7 mouse cellular contexts compared by ENCODE assay signal in the genomic region with DNA sequence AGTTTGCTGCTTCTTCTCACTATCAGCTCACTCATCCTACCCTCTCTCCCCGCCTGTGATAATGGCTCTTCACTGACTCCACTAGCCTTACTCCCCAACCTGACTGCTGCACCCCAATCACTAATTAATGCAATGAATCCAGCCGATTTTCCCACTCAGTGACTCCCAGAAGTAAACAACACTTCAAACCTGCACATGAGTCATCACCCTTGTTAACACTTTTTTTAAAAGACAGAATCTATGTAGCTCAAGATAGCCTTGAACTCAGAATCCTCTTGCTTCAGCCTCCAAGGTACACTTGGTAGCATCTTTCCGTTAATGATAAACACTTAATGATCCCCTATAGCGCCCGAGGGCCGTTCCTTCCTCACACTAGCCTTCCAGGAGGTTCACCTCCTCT. TPM values are rescaled to one million over a fixed set of nuclear protein-coding genes. Genes with fewer than 3 reads are reported as not detected.
A peak's percentile ranks its signal among the peaks of the same experiment; 100 is the strongest.
DNase-seq lines count a peak whose midpoint lies in the region; ATAC-seq and TF ChIP-seq lines count a peak whose summit lies in the region.

No protein-coding gene starts in this region.

- H3K4me2 ChIP-seq in neural tube, embryonic 11.5 days (ENCODE audit: low read depth), result peak overlapping the region; percentile 67
- H3K4me2 ChIP-seq in liver, embryonic 11.5 days, result peak overlapping the region; percentile 97
- peak overlapping the region; percentile 96 for H3K4me2 ChIP-seq in stomach, postnatal 0 days (replicated peaks; ENCODE audit: low read depth)

- TF ChIP-seq POLR2A in embryonic fibroblast, embryonic 13.5 days (IDR thresholded peaks at IDR 0.05; ENCODE audit: low read depth, low read length), result no peak

- TF ChIP-seq EP300 in stomach, postnatal 0 days (optimal IDR thresholded peaks at IDR 0.05), result no peak

- TF ChIP-seq CTCF in embryonic fibroblast, embryonic 13.5 days (IDR thresholded peaks at IDR 0.05; ENCODE audit: borderline replicate concordance, insufficient read depth, low read length), result no peak
- no peak for TF ChIP-seq CTCF in stomach, postnatal 0 days (IDR thresholded peaks at IDR 0.05; ENCODE audit: low read depth)

- no peak for ATAC-seq in neural tube, embryonic 11.5 days (ENCODE audit: insufficient read depth, low FRiP score, low TSS enrichment)
- ATAC-seq in liver, embryonic 11.5 days (replicated peaks; ENCODE audit: low FRiP score), result 0 out of 2 replicates have a peak, but pooled peaks have one; percentile 14
- ATAC-seq in stomach, postnatal 0 days (ENCODE audit: low FRiP score, low TSS enrichment), result no peak

- H3K9ac ChIP-seq in neural tube, embryonic 11.5 days (ENCODE audit: low read length), result peak overlapping the region; percentile 78
- H3K9ac ChIP-seq in liver, embryonic 11.5 days (ENCODE audit: low read depth, low read length), result peak overlapping the region; percentile 74
- peak overlapping the region; percentile 73 for H3K9ac ChIP-seq in stomach, postnatal 0 days (ENCODE audit: low read length)

- WGBS in neural tube, embryonic 11.5 days, result 5% methylated on average over 6 of the region's 6 CpGs
- WGBS in liver, embryonic 11.5 days, result 3% methylated on average over 6 of the region's 6 CpGs
- WGBS in stomach, postnatal 0 days, result 3% methylated on average over 6 of the region's 6 CpGs

- DNase-seq in neural tube, embryonic 11.5 days (ENCODE audit: low spot score), result no peak
- no peak for DNase-seq in neural tube, embryonic 10.5 days (ENCODE audit: extremely low spot score, low spot score)
- DNase-seq in liver, embryonic 11.5 days (ENCODE audit: low spot score), result no peak
- no peak for DNase-seq in stomach, postnatal 0 days (ENCODE audit: low spot score)
- no peak for DNase-seq in urinary bladder, adult 2 months (ENCODE audit: low spot score)
- no peak for DNase-seq in gastrocnemius, postnatal 10 days

- peaks cover 4% of the 10 kb centered on the region; the same call in 1 of the 2 replicates for H3K27me3 ChIP-seq in neural tube, embryonic 11.5 days (ENCODE audit: control insufficient read depth, insufficient read depth, low read length)
- peaks cover 29% of the 10 kb centered on the region for H3K27me3 ChIP-seq in liver, embryonic 11.5 days (replicated peaks; ENCODE audit: control insufficient read depth, insufficient read depth, low read length)
- H3K27me3 ChIP-seq in stomach, postnatal 0 days (ENCODE audit: control insufficient read depth, insufficient read depth, low read length), result no peaks in the 10 kb centered on the region

- H3K9me3 ChIP-seq in neural tube, embryonic 11.5 days (ENCODE audit: control insufficient read depth, low read length), result no peaks in the 10 kb centered on the region
- H3K9me3 ChIP-seq in liver, embryonic 11.5 days (ENCODE audit: control insufficient read depth, low read length), result no peaks in the 10 kb centered on the region
- H3K9me3 ChIP-seq in stomach, postnatal 0 days (ENCODE audit: control insufficient read depth, low read length), result no peaks in the 10 kb centered on the region

- H3K4me1 ChIP-seq in neural tube, embryonic 11.5 days (ENCODE audit: control insufficient read depth, insufficient read depth, low read length), result 0 out of 2 replicates have a peak, but pooled peaks cover 6% of the 10 kb centered on the region
- peaks cover 3% of the 10 kb centered on the region; the same call in 1 of the 2 replicates for H3K4me1 ChIP-seq in embryonic fibroblast, embryonic 13.5 days (ENCODE audit: control insufficient read depth, insufficient read depth, low read length)
- H3K4me1 ChIP-seq in liver, embryonic 11.5 days (replicated peaks; ENCODE audit: control insufficient read depth, insufficient read depth, low read length), result peaks cover 5% of the 10 kb centered on the region
- no peaks in the 10 kb centered on the region for H3K4me1 ChIP-seq in stomach, postnatal 0 days (replicated peaks; ENCODE audit: control insufficient read depth, insufficient read depth)

- H3K27ac ChIP-seq in neural tube, embryonic 11.5 days (ENCODE audit: low read depth, low read length), result peak overlapping the region; percentile 65; the same call in 1 of the 2 replicates
- no peak overlapping the region for H3K27ac ChIP-seq in embryonic fibroblast, embryonic 13.5 days (ENCODE audit: insufficient read depth, low read length)
- no peak overlapping the region for H3K27ac ChIP-seq in liver, embryonic 11.5 days (ENCODE audit: low read depth, low read length)
- peak overlapping the region; percentile 56 for H3K27ac ChIP-seq in stomach, postnatal 0 days (replicated peaks)

- peak overlapping the region; percentile 61 for H3K4me3 ChIP-seq in neural tube, embryonic 11.5 days (ENCODE audit: low read depth, low read length)
- H3K4me3 ChIP-seq in embryonic fibroblast, embryonic 13.5 days (ENCODE audit: insufficient read depth, low read length), result peak overlapping the region; percentile 73
- peak overlapping the region; percentile 71 for H3K4me3 ChIP-seq in liver, embryonic 11.5 days (ENCODE audit: low read depth, low read length)
- H3K4me3 ChIP-seq in stomach, postnatal 0 days (ENCODE audit: low read depth, low read length), result peak overlapping the region; percentile 71

- H3K36me3 ChIP-seq in neural tube, embryonic 11.5 days (ENCODE audit: control insufficient read depth, insufficient read depth, low read length), result no peaks in the 10 kb centered on the region
- no peaks in the 10 kb centered on the region for H3K36me3 ChIP-seq in liver, embryonic 11.5 days (ENCODE audit: control insufficient read depth, insufficient read depth, low read length)
- H3K36me3 ChIP-seq in stomach, postnatal 0 days (ENCODE audit: control insufficient read depth, insufficient read depth, low read length), result no peaks in the 10 kb centered on the region; the same call in 1 of the 2 replicates

RNA-seq across cellular contexts. Expression of gene Ppip5k1, which starts 0.8 kb away (rescaled TPM):
- polyA plus RNA-seq in neural tube, embryonic 11.5 days (2014; fragmentation: Nextera tagmentation; extraction: Ambion mirVana), result 10.8 and 11.4 TPM in 2 replicates
- 8.4 and 9.0 TPM in 2 replicates for polyA plus RNA-seq in embryonic fibroblast, embryonic 13.5 days (2011; ENCODE audit: insufficient read length, low read depth, missing spikeins)
- polyA plus RNA-seq in liver, embryonic 11.5 days (2014; fragmentation: Nextera tagmentation; extraction: Ambion mirVana), result 9.6 and 10.1 TPM in 2 replicates
- polyA plus RNA-seq in stomach, postnatal 0 days (2015; fragmentation: Nextera tagmentation; extraction: Ambion mirVana), result 13.9 and 14.1 TPM in 2 replicates
- 25.3 and 27.1 TPM in 2 replicates for polyA plus RNA-seq in urinary bladder, adult 2 months (2012; rRNA removed)
- total RNA-seq in gastrocnemius, postnatal 10 days (2021), result 10 to 100 TPM; 24.4 to 24.8 TPM

RNA-seq across cellular contexts. Expression of gene Ckmt1, which starts 3.1 kb away (rescaled TPM):
- 8.2 and 9.8 TPM in 2 replicates for polyA plus RNA-seq in neural tube, embryonic 11.5 days (2014; fragmentation: Nextera tagmentation; extraction: Ambion mirVana)
- not detected in 2 replicates for polyA plus RNA-seq in embryonic fibroblast, embryonic 13.5 days (2011; ENCODE audit: insufficient read length, low read depth, missing spikeins)
- polyA plus RNA-seq in liver, embryonic 11.5 days (2014; fragmentation: Nextera tagmentation; extraction: Ambion mirVana), result 1.7 TPM in 2 replicates
- polyA plus RNA-seq in stomach, postnatal 0 days (2015; fragmentation: Nextera tagmentation; extraction: Ambion mirVana), result 625 and 652 TPM in 2 replicates
- polyA plus RNA-seq in urinary bladder, adult 2 months (2012; rRNA removed), result 64.1 and 65.3 TPM in 2 replicates
- under 1 TPM; 0.47 to 0.72 TPM for total RNA-seq in gastrocnemius, postnatal 10 days (2021)

RNA-seq across cellular contexts. Expression of gene Strc, which starts 32.6 kb away (rescaled TPM):
- polyA plus RNA-seq in neural tube, embryonic 11.5 days (2014; fragmentation: Nextera tagmentation; extraction: Ambion mirVana), result not detected in 2 replicates
- polyA plus RNA-seq in embryonic fibroblast, embryonic 13.5 days (2011; ENCODE audit: insufficient read length, low read depth, missing spikeins), result not detected in 2 replicates
- polyA plus RNA-seq in liver, embryonic 11.5 days (2014; fragmentation: Nextera tagmentation; extraction: Ambion mirVana), result not detected in 2 replicates
- polyA plus RNA-seq in stomach, postnatal 0 days (2015; fragmentation: Nextera tagmentation; extraction: Ambion mirVana), result 0.01 and 0.04 TPM in 2 replicates
- 0.10 and 0.14 TPM in 2 replicates for polyA plus RNA-seq in urinary bladder, adult 2 months (2012; rRNA removed)
- not detected for total RNA-seq in gastrocnemius, postnatal 10 days (2021)

RNA-seq across cellular contexts. Expression of gene Pdia3, which starts 59.2 kb away (rescaled TPM):
- polyA plus RNA-seq in neural tube, embryonic 11.5 days (2014; fragmentation: Nextera tagmentation; extraction: Ambion mirVana), result 527 and 585 TPM in 2 replicates
- 1,111 and 1,129 TPM in 2 replicates for polyA plus RNA-seq in embryonic fibroblast, embryonic 13.5 days (2011; ENCODE audit: insufficient read length, low read depth, missing spikeins)
- 491 and 541 TPM in 2 replicates for polyA plus RNA-seq in liver, embryonic 11.5 days (2014; fragmentation: Nextera tagmentation; extraction: Ambion mirVana)
- 613 and 617 TPM in 2 replicates for polyA plus RNA-seq in stomach, postnatal 0 days (2015; fragmentation: Nextera tagmentation; extraction: Ambion mirVana)
- polyA plus RNA-seq in urinary bladder, adult 2 months (2012; rRNA removed), result 173 and 200 TPM in 2 replicates
- total RNA-seq in gastrocnemius, postnatal 10 days (2021), result 100 to 1,000 TPM; 106 to 133 TPM

RNA-seq across cellular contexts. Expression of gene Catsper2, which starts 59.2 kb away (rescaled TPM):
- 1.7 and 4.0 TPM in 2 replicates for polyA plus RNA-seq in neural tube, embryonic 11.5 days (2014; fragmentation: Nextera tagmentation; extraction: Ambion mirVana)
- polyA plus RNA-seq in embryonic fibroblast, embryonic 13.5 days (2011; ENCODE audit: insufficient read length, low read depth, missing spikeins), result 1.5 and 2.8 TPM in 2 replicates
- 1.6 and 1.7 TPM in 2 replicates for polyA plus RNA-seq in liver, embryonic 11.5 days (2014; fragmentation: Nextera tagmentation; extraction: Ambion mirVana)
- 1.0 and 1.3 TPM in 2 replicates for polyA plus RNA-seq in stomach, postnatal 0 days (2015; fragmentation: Nextera tagmentation; extraction: Ambion mirVana)
- 2.2 and 2.7 TPM in 2 replicates for polyA plus RNA-seq in urinary bladder, adult 2 months (2012; rRNA removed)
- 1 to 10 TPM; 1.7 to 2.0 TPM for total RNA-seq in gastrocnemius, postnatal 10 days (2021)

Comparison
In these comparisons a context has a peak if more than half of its experiments do, and no peak if none do; other contexts are left out.
1. H3K27ac ChIP-seq: peak in neural tube, embryonic 11.5 days (single experiment) and stomach, postnatal 0 days (single experiment); none in embryonic fibroblast, embryonic 13.5 days (single experiment) and liver, embryonic 11.5 days (single experiment).
2. Peak in every context shown above with its lines, with median percentiles within 50 percentile points of each other: H3K4me2 ChIP-seq, H3K4me3 ChIP-seq and H3K9ac ChIP-seq.